Mouse (Mus musculus) stomach, postnatal 0 days (tissue): ENCODE measurements around the gene Iqcg.

Experiments used
- CTCF ChIP-seq: IDR thresholded peaks from 2 replicates; pipeline ENCODE4 v1.5.1; 2016; ENCODE audit warnings: antibody characterized with exemption, low read depth, mild to moderate bottlenecking, moderate library complexity
- EP300 ChIP-seq: optimal IDR thresholded peaks from 2 replicates; pipeline ENCODE3; 2016; ENCODE audit warnings: antibody characterized with exemption

GRCm38 (mm10) chr16:33060926-33061325, 4.9 kb upstream of the Iqcg start:
- no peak for TF ChIP-seq EP300
- TF ChIP-seq CTCF: no peak
